Mouse (Mus musculus): Measurements from ENCODE around the gene Clic5.
"Not testable (repeated sequence)": the region's sequence is repeated elsewhere in the genome, so short reads cannot be mapped to it uniquely, and the experiment has no call there.

- TF ChIP-seq EP300, CTCF (IDR thresholded peaks at IDR 0.05; ENCODE audit: low read depth): not testable (repeated sequence)
Measured at GRCm38 (mm10) chr17:44187537-44187936, 847 bp upstream of the Clic5 start.

Data from liver, postnatal 0 days (tissue).